Mouse (Mus musculus) C2C12 (cell line): ENCODE results near the gene Fyn. TPM values are rescaled to one million over a fixed set of nuclear protein-coding genes. Genes with fewer than 3 reads are reported as not detected.

Source experiments
- H3K27me3 ChIP-seq: one replicate; pipeline ENCODE4 v1.6.1; 2011; ENCODE audit not compliant: control insufficient read depth, insufficient read depth, insufficient read length
- H3K36me3 ChIP-seq: one replicate; pipeline ENCODE4 v1.6.1; 2011; ENCODE audit not compliant: control insufficient read depth, insufficient read depth
- H3K4me3 ChIP-seq: one replicate; pipeline ENCODE4 v1.5.1; 2011; ENCODE audit warnings: mild to moderate bottlenecking, control low read depth; ENCODE audit not compliant: poor library complexity, insufficient read depth, severe bottlenecking
- H3K79me2 ChIP-seq: one replicate; pipeline ENCODE4 v1.6.1; 2011; ENCODE audit not compliant: control insufficient read depth, insufficient read depth
- H3K79me3 ChIP-seq: one replicate; pipeline ENCODE4 v1.6.1; 2011; ENCODE audit warnings: low read depth, control low read depth
- H3ac ChIP-seq: one replicate; pipeline ENCODE3; 2011; ENCODE audit warnings: low read depth; ENCODE audit not compliant: control insufficient read depth, insufficient read length
- CEBPB ChIP-seq: IDR thresholded peaks from one replicate; pipeline ENCODE4 v1.6.1; 2011; ENCODE audit warnings: low read depth, mild to moderate bottlenecking, control low read depth, moderate library complexity
- CTCF ChIP-seq: IDR thresholded peaks from one replicate; pipeline ENCODE4 v1.5.1; 2011; ENCODE audit not compliant: control insufficient read depth, insufficient read depth, insufficient read length
- FOSL1 ChIP-seq: IDR thresholded peaks from one replicate; pipeline ENCODE4 v1.8.0; 2011; ENCODE audit warnings: mild to moderate bottlenecking, low read length; ENCODE audit not compliant: poor library complexity, insufficient read depth, severe bottlenecking
- MAX ChIP-seq: IDR thresholded peaks from one replicate; pipeline ENCODE4 v1.6.1; 2011; ENCODE audit warnings: mild to moderate bottlenecking, control low read depth
- MYOD1 ChIP-seq: IDR thresholded peaks from one replicate; pipeline ENCODE4 v1.6.1; 2011; ENCODE audit warnings: low read depth; ENCODE audit not compliant: control insufficient read depth, insufficient read length
- MYOG ChIP-seq: IDR thresholded peaks from one replicate; pipeline ENCODE4 v1.6.1; 2011; ENCODE audit not compliant: control insufficient read depth, insufficient read length; ENCODE audit errors: extremely low read depth
- USF1 ChIP-seq: IDR thresholded peaks from one replicate; pipeline ENCODE4 v1.6.1; 2011; ENCODE audit warnings: low read depth, mild to moderate bottlenecking, control low read depth, moderate library complexity
- polyA plus RNA-seq: library from polyadenylated mRNA; unstranded; fragments of >200 nt; fragmentation: generic; extraction: Trizol; gene quantifications from one replicate; pipeline ENCODE4 v1.2.1, GENCODE M21; 2012; ENCODE audit warnings: missing spikeins

The Fyn gene
- polyA plus RNA-seq, 1 experiment: 16.1 TPM

DNA sequence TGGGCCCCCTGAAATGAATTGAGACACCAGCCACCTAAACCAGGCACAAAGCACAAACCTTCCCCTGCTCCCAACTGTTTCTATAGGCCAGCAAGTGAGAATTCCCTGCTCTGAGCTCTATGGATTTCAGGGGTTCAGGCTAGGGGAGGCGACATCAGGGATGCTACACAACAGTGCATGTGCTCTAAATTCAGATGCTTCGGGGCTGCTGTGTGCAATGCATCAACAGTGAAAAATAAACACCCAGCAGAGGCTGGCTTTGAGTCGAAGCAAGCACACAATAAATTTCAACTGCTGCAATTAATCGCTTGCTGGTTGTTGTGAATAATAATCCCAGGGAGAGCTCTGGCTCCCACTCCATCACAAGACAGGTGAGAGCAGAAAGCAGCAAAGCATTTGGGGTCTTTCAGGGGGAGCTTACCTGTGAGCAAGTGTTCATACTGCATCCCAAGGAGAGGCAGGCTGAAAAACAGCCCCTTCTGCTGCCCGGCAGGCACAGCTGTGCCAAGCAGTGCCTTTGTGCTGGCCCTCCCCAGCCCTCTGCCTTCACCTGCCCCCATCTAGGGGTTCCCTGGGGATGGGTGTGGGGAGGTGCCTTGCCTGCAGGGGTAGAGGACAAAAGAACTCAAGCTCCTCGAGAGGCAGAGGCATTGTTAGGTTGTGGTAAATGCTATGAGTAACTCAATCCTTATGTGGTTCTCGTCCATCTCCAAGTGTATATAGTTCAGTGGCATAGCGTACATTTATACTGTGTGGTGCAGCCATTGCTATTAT lies 219.5 kb downstream of the Fyn start:
- TF ChIP-seq MAX (no peak), MYOD1 (no peak), FOSL1 (no peak), CEBPB (no peak), USF1 (no peak), MYOG (no peak), CTCF (no peak)
- no peaks in the 10 kb centered on the region for H3K79me2 ChIP-seq
- H3K36me3 ChIP-seq: no peaks in the 10 kb centered on the region
- no peak overlapping the region for H3K4me3 ChIP-seq
- no peaks in the 10 kb centered on the region for H3K27me3 ChIP-seq
- H3K79me3 ChIP-seq: no peaks in the 10 kb centered on the region
- no peak overlapping the region for H3ac ChIP-seq

DNA sequence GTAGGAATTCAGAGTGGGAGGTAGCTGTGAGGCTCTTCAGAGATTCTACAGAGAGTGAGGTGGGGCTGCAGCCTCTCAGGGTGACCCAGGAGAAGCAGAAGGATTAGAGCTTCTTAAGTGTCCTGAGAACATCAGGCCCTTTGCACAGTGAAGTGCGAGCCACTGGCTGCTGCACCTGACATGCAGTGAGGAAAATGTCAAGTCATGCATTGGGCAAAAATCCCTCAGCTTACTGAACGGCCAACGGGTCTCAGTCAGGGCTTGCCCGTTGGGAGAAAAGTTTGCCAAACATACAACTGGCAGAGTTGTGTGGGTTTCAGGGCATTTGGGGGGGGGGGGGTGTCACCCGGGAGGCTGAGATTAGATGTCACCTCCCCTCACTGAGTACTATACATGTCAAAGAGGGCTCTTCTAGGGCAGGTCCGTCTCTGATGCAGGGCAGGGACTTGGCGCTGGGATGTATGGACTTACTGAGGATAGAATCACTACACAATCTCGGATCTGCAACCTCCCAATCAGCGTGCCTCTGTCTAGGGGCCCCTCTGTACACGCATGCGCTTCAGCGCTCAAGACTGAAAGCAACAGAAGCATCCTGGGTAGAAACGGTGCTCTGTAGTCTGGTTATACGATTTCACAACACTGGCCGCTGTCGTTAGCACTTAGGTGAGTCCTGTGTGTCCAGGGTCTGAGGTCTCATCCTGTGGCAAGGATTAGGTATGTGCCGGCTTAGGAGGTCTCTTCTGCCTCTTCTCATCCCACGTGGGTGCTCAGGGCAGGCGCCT lies 221.3 kb downstream of the Fyn start:
- H3K4me3 ChIP-seq: no peak overlapping the region
- no peaks in the 10 kb centered on the region for H3K36me3 ChIP-seq
- H3ac ChIP-seq: no peak overlapping the region
- H3K79me2 ChIP-seq: no peaks in the 10 kb centered on the region
- TF ChIP-seq CEBPB (no peak), FOSL1 (no peak), MAX (no peak), USF1 (no peak), MYOD1 (no peak)
- no peaks in the 10 kb centered on the region for H3K27me3 ChIP-seq
- no peaks in the 10 kb centered on the region for H3K79me3 ChIP-seq

DNA sequence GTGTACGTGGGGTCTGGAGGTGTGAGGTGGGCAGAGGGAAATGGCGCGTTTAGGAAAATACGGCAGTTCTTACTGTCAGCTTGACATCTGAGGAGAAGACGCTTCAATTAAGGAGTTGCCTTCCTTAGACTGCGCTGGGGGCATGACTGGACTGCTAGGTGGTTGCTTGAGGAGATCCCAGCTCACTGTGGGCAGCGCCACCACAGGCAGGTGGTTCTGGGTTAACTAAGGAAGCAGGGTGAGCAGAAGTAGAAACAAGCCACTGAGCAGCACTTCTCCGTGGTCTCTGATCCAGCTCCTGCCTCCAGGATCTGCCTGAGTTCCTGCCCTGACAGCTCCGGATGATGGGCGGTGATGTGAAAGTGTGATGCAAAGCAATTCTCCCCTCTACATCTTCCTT lies 222.0 kb downstream of the Fyn start:
- Histone ChIP-seq H3K36me3 (no peaks in the 10 kb centered on the region), H3ac (no peak overlapping the region), H3K79me2 (no peaks in the 10 kb centered on the region), H3K4me3 (no peak overlapping the region), H3K27me3 (no peaks in the 10 kb centered on the region), H3K79me3 (no peaks in the 10 kb centered on the region)
- TF ChIP-seq CEBPB (no peak), MYOD1 (no peak), USF1 (no peak), MAX (no peak), MYOG (no peak), CTCF (no peak), FOSL1 (no peak)

DNA sequence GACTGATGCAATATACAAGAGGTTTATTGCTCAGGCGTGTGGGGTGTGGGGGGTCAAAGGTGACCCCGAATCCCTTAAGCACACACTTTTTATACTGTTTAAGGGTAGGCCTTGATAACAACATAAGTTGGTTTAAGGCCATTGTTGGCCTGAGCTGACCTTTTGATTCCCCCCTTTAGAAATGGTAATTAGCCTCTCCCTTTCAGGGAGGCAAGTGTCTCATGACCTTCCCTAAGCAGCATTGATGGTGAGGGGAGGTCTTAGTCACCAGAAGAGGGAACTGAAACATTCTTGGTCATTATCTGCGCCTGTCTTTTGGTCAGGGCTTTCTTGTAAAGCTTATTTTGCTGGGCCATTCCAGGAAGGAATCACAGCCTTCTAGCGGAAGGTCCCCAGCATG lies 223.8 kb downstream of the Fyn start:
- Histone ChIP-seq H3ac (no peak overlapping the region), H3K79me2 (no peaks in the 10 kb centered on the region), H3K27me3 (no peaks in the 10 kb centered on the region), H3K36me3 (no peaks in the 10 kb centered on the region), H3K4me3 (no peak overlapping the region), H3K79me3 (no peaks in the 10 kb centered on the region)
- TF ChIP-seq CTCF (no peak), MYOG (no peak), MYOD1 (no peak), CEBPB (no peak), FOSL1 (no peak), USF1 (no peak), MAX (no peak)

DNA sequence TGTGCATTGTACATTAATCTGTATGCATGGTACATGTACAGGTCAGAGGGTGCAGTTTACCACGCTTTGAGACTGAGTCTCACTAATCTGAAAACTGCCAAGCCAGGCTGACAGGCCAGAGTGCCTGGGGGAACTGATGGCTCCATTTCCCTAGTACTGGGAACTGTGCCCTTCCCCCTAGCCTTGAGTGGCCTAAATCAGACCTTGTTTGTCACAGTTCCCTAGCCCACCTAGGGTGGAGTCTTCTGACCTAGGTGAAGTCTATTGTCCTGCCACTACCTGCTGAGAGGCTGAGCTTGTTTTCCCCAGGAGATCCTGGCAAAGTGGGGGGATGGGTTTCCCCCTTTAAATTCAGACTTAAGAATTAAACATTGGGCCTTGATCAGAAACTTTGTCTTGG lies 226.1 kb downstream of the Fyn start:
- H3ac ChIP-seq: no peak overlapping the region
- no peaks in the 10 kb centered on the region for H3K79me2 ChIP-seq
- H3K4me3 ChIP-seq: no peak overlapping the region
- no peaks in the 10 kb centered on the region for H3K27me3 ChIP-seq
- no peak for TF ChIP-seq MYOG
- no peak for TF ChIP-seq CEBPB
- H3K36me3 ChIP-seq: no peaks in the 10 kb centered on the region
- no peaks in the 10 kb centered on the region for H3K79me3 ChIP-seq

DNA sequence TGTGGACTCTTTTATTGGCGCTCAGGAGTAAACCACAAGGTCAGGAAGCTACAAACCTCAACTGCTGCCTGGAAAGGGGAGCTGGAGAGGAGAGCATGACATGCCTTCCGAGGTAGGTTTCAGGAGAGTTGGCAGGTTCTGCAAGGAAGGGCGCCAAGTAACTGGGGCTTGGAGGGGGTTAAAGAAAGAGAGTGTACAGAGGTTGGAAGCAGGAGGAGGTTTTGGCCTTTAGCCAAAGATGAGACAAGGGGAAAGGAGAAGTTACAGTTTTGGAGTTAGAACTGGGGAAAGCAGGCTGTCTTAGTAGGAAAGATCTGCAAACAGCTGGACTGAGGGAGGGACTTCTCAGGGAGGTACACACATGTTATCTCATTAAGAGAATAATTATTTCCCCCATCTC lies 227.2 kb downstream of the Fyn start:
- Histone ChIP-seq H3K79me3 (no peaks in the 10 kb centered on the region), H3K79me2 (no peaks in the 10 kb centered on the region), H3K4me3 (no peak overlapping the region), H3K36me3 (no peaks in the 10 kb centered on the region), H3K27me3 (no peaks in the 10 kb centered on the region), H3ac (no peak overlapping the region)
- TF ChIP-seq CEBPB (no peak), MYOG (no peak), MYOD1 (no peak), MAX (no peak), CTCF (no peak)
